Mouse (Mus musculus) B cell, adult 2 months (primary cell): ENCODE data around the gene Dnajc28.
"Not testable (repeated sequence)": the region's sequence is repeated elsewhere in the genome, so short reads cannot be mapped to it uniquely, and the experiment has no call there.

ENCODE experiments used
- DNase-seq, 2 experiments: peaks; one replicate each; pipeline ENCODE4 v3.0.0; 2022

The Dnajc28 gene

GRCm38 (mm10) chr16:91618511-91619501 lies at the start of gene Dnajc28:
Gene Dnajc28 (minus strand): TSS chr16:91619026.
- DNase-seq: peak; percentile 85 to 86

GRCm38 (mm10) chr16:91663795-91664194 lies 45.0 kb upstream of the Dnajc28 start:
- DNase-seq: no peak

- DNase-seq: no peak
Observed at GRCm38 (mm10) chr16:91662336-91662735, 43.5 kb upstream of the Dnajc28 start.

GRCm38 (mm10) chr16:91661397-91661796 lies 42.6 kb upstream of the Dnajc28 start:
- no peak for DNase-seq

- DNase-seq: no peak
Observed at GRCm38 (mm10) chr16:91659798-91660197, 41.0 kb upstream of the Dnajc28 start.

- DNase-seq: no peak
Observed at GRCm38 (mm10) chr16:91658471-91658870, 39.6 kb upstream of the Dnajc28 start.

GRCm38 (mm10) chr16:91657285-91657684 lies 38.5 kb upstream of the Dnajc28 start:
- no peak for DNase-seq

GRCm38 (mm10) chr16:91655285-91655684 lies 36.5 kb upstream of the Dnajc28 start:
- DNase-seq: no peak

GRCm38 (mm10) chr16:91652191-91652590 lies 33.4 kb upstream of the Dnajc28 start:
- DNase-seq: no peak

- no peak for DNase-seq
Observed at GRCm38 (mm10) chr16:91649781-91650180, 31.0 kb upstream of the Dnajc28 start.

GRCm38 (mm10) chr16:91649246-91649645 lies 30.4 kb upstream of the Dnajc28 start:
- DNase-seq: no peak

- DNase-seq: peak; percentile 77 to 78
Observed at GRCm38 (mm10) chr16:91648220-91648550, 29.4 kb upstream of the Dnajc28 start.

GRCm38 (mm10) chr16:91647461-91648219 lies 28.8 kb upstream of the Dnajc28 start, which contains the start of gene Son:
Gene Son (plus strand): TSS chr16:91647506.
- peak; percentile 91 to 93 for DNase-seq

- DNase-seq: peak; percentile 95
Observed at GRCm38 (mm10) chr16:91646681-91647419, 28.0 kb upstream of the Dnajc28 start, which contains the start of gene Gart. Gene Gart (minus strand): TSS chr16:91646952.

- peak; percentile 42 to 45 for DNase-seq
Observed at GRCm38 (mm10) chr16:91645995-91646602, 27.3 kb upstream of the Dnajc28 start.

GRCm38 (mm10) chr16:91645420-91645819 lies 26.6 kb upstream of the Dnajc28 start:
- DNase-seq: not testable (repeated sequence)

GRCm38 (mm10) chr16:91644901-91645300 lies 26.1 kb upstream of the Dnajc28 start:
- no peak for DNase-seq

- DNase-seq: no peak
Observed at GRCm38 (mm10) chr16:91640171-91640570, 21.3 kb upstream of the Dnajc28 start.

GRCm38 (mm10) chr16:91639636-91640035 lies 20.8 kb upstream of the Dnajc28 start:
- DNase-seq: no peak

- no peak for DNase-seq
Observed at GRCm38 (mm10) chr16:91639161-91639560, 20.3 kb upstream of the Dnajc28 start.

- no peak for DNase-seq
Observed at GRCm38 (mm10) chr16:91633641-91634040, 14.8 kb upstream of the Dnajc28 start.

GRCm38 (mm10) chr16:91632940-91633339 lies 14.1 kb upstream of the Dnajc28 start:
- DNase-seq: no peak
